ENCODE assay signal across 19 mouse cellular contexts in genomic region chr5:75320536-75320935, GRCm38 (mm10).
DNase-seq lines count a peak whose midpoint lies in the region; ATAC-seq and TF ChIP-seq lines count a peak whose summit lies in the region.
"Had no signal": no experiment of that assay in that cellular context is flagged by ENCODE, and none has a peak within 500 bp of the region (broad histone marks: within the 10 kb centered on the region; RNA-seq: fewer than 3 reads in every experiment).

No protein-coding gene starts in this region.

- H3K36me3 ChIP-seq in liver, postnatal 0 days (replicated peaks; ENCODE audit: insufficient read depth, low read length), result no peaks in the 10 kb centered on the region
- no peaks in the 10 kb centered on the region for H3K36me3 ChIP-seq in liver, embryonic 12.5 days
- H3K36me3 ChIP-seq: embryonic facial prominence, embryonic 10.5 days; embryonic facial prominence, embryonic 12.5 days; forebrain, embryonic 15.5 days had no signal

- H3K4me1 ChIP-seq in liver, postnatal 0 days (ENCODE audit: insufficient read depth), result peaks cover 3% of the 10 kb centered on the region; the same call in 1 of the 2 replicates
- H3K4me1 ChIP-seq in liver, embryonic 12.5 days, result no peaks in the 10 kb centered on the region
- H3K4me1 ChIP-seq: embryonic facial prominence, embryonic 10.5 days; embryonic facial prominence, embryonic 12.5 days; forebrain, embryonic 13.5 days; forebrain, embryonic 15.5 days had no signal

- 0 out of 2 replicates have a peak, but pooled peaks have one; percentile 16 for TF ChIP-seq EP300 in liver, postnatal 0 days (IDR thresholded peaks at IDR 0.05; ENCODE audit: low read depth)

- H3K27me3 ChIP-seq in liver, postnatal 0 days (ENCODE audit: insufficient read depth, low read length), result no peaks in the 10 kb centered on the region
- H3K27me3 ChIP-seq in liver, embryonic 12.5 days (replicated peaks), result no peaks in the 10 kb centered on the region
- H3K27me3 ChIP-seq: embryonic facial prominence, embryonic 12.5 days; forebrain, embryonic 13.5 days; forebrain, embryonic 15.5 days had no signal

- H3K9me3 ChIP-seq in liver, postnatal 0 days (ENCODE audit: low read length), result no peaks in the 10 kb centered on the region
- no peaks in the 10 kb centered on the region for H3K9me3 ChIP-seq in liver, embryonic 12.5 days (replicated peaks)
- H3K9me3 ChIP-seq: embryonic facial prominence, embryonic 10.5 days; embryonic facial prominence, embryonic 12.5 days; forebrain, embryonic 13.5 days; forebrain, embryonic 15.5 days had no signal

- no peak overlapping the region for H3K4me2 ChIP-seq in liver, postnatal 0 days (ENCODE audit: low read depth, low read length)
- H3K4me2 ChIP-seq in liver, embryonic 12.5 days, result no peak overlapping the region
- H3K4me2 ChIP-seq: embryonic facial prominence, embryonic 12.5 days; forebrain, embryonic 13.5 days; forebrain, embryonic 15.5 days had no signal

- no peak overlapping the region for H3K4me3 ChIP-seq in liver, postnatal 0 days (ENCODE audit: low read depth, low read length)
- H3K4me3 ChIP-seq in liver, embryonic 12.5 days, result no peak overlapping the region
- H3K4me3 ChIP-seq: embryonic facial prominence, embryonic 10.5 days; embryonic facial prominence, embryonic 12.5 days; forebrain, embryonic 13.5 days; forebrain, embryonic 15.5 days had no signal

- H3K27ac ChIP-seq in liver, postnatal 0 days (ENCODE audit: low read depth), result no peak overlapping the region
- H3K27ac ChIP-seq in liver, embryonic 12.5 days, result no peak overlapping the region
- H3K27ac ChIP-seq: embryonic facial prominence, embryonic 10.5 days; embryonic facial prominence, embryonic 12.5 days; forebrain, embryonic 13.5 days; forebrain, embryonic 15.5 days had no signal

- TF ChIP-seq CTCF in liver, postnatal 0 days (IDR thresholded peaks at IDR 0.05; ENCODE audit: low read depth), result no peak

- ATAC-seq in liver, postnatal 0 days, result no peak
- no peak for ATAC-seq in liver, embryonic 12.5 days
- ATAC-seq: forebrain, embryonic 13.5 days; forebrain, embryonic 15.5 days; forebrain, postnatal 0 days had no signal

- 73% methylated on average over 2 of the region's 2 CpGs for WGBS in liver, postnatal 0 days (ENCODE audit: insufficient replicate concordance)
- WGBS in liver, embryonic 12.5 days (ENCODE audit: insufficient replicate concordance), result 74% methylated on average over 2 of the region's 2 CpGs

- DNase-seq in adrenal gland, adult 2 months, result peak; percentile 22
- no peak for DNase-seq in adrenal gland, postnatal 4 days (ENCODE audit: low spot score in 2 of 2)
- peak; percentile 14 for DNase-seq in adrenal gland, postnatal 14 days
- DNase-seq in adrenal gland, adult 18-20 months (ENCODE audit: low spot score in 2 of 2), result no peak
- peak; percentile 11 for DNase-seq in kidney, postnatal 14 days
- no peak for DNase-seq in kidney, postnatal 4 days
- DNase-seq in liver, postnatal 0 days, result no peak
- DNase-seq: cerebellum, adult 11 months; cerebellum, adult 18-20 months; cerebellum, adult 8-10 months; cerebellum, adult 9-11 months; cerebellum, postnatal 14 days; cerebellum, postnatal 36 days; forebrain, postnatal 0 days had no signal

- no peak overlapping the region for H3K9ac ChIP-seq in liver, postnatal 0 days (replicated peaks)
- H3K9ac ChIP-seq in liver, embryonic 12.5 days, result no peak overlapping the region
- H3K9ac ChIP-seq: embryonic facial prominence, embryonic 12.5 days; forebrain, embryonic 13.5 days; forebrain, embryonic 15.5 days; forebrain, postnatal 0 days had no signal

Comparison
In these comparisons a context has a peak if more than half of its experiments do, and no peak if none do; other contexts are left out.
1. DNase-seq: peak in adrenal gland, adult 2 months (single experiment), adrenal gland, postnatal 14 days (single experiment) and kidney, postnatal 14 days (single experiment); none in adrenal gland, postnatal 4 days (0 of 2), adrenal gland, adult 18-20 months (0 of 2), kidney, postnatal 4 days (0 of 2) and liver, postnatal 0 days (single experiment).